Mouse (Mus musculus) CH12.LX (cell line): ENCODE results near the gene Lrmda. TPM values are rescaled to one million over a fixed set of nuclear protein-coding genes. Genes with fewer than 3 reads are reported as not detected.
A peak's percentile ranks its signal among the peaks of the same experiment; 100 is the strongest.

Experiments
- DNase-seq: peaks from one replicate; pipeline ENCODE4 v3.0.0-alpha.2; 2013; ENCODE audit errors: extremely low read depth
- H3K27ac ChIP-seq: 2 replicates; pipeline ENCODE4 v1.5.1; 2012; ENCODE audit warnings: low read depth, mild to moderate bottlenecking, control low read depth, moderate library complexity; ENCODE audit not compliant: insufficient read depth
- H3K27me3 ChIP-seq: replicated peaks from 2 replicates; pipeline ENCODE3; 2012; ENCODE audit warnings: inconsistent platforms
- H3K36me3 ChIP-seq, 2 experiments: replicated peaks in 1 of 2; 2 replicates each; pipeline versions ENCODE3 to v1.6.1; 2012; ENCODE audit warnings: inconsistent platforms in 1 of 2, low read length in 1 of 2, mild to moderate bottlenecking in 1 of 2, mixed read lengths in 1 of 2, moderate library complexity in 1 of 2; ENCODE audit not compliant: control insufficient read depth in 1 of 2, insufficient read depth in 1 of 2
- H3K4me1 ChIP-seq, 2 experiments: 2 replicates each; pipeline ENCODE4 v1.6.1; 2012; ENCODE audit warnings: inconsistent platforms in 1 of 2, moderate library complexity in 1 of 2; ENCODE audit not compliant: insufficient read depth in 2 of 2, control insufficient read depth in 1 of 2
- H3K4me2 ChIP-seq: 2 replicates; pipeline ENCODE4 v1.6.1; 2012; ENCODE audit warnings: low read depth, mild to moderate bottlenecking, control low read depth; ENCODE audit not compliant: poor library complexity, insufficient read depth, severe bottlenecking
- H3K4me3 ChIP-seq, 3 experiments: fragments of 150-350 bp in 1 of 3; sonication (generic) in 1 of 3; replicated peaks in 1 of 3; 2 replicates each; pipeline versions ENCODE3 to v1.5.1; 2011 to 2012; ENCODE audit warnings: low read depth in 2 of 3, low read length in 2 of 3, mild to moderate bottlenecking in 2 of 3, moderate library complexity in 2 of 3, control low read depth in 1 of 3, improper control_type of control experiment in 1 of 3, inconsistent platforms in 1 of 3, mixed read lengths in 1 of 3; ENCODE audit not compliant: poor library complexity in 1 of 3
- H3K79me2 ChIP-seq: replicated peaks from 2 replicates; pipeline ENCODE4 v1.6.1; 2012; ENCODE audit warnings: mild to moderate bottlenecking, moderate library complexity; ENCODE audit not compliant: control insufficient read depth, poor library complexity, insufficient read depth, severe bottlenecking; ENCODE audit errors: extremely low read depth
- H3K9ac ChIP-seq: 2 replicates; pipeline ENCODE4 v1.6.1; 2012; ENCODE audit warnings: low read depth, mild to moderate bottlenecking, control low read depth, moderate library complexity; ENCODE audit not compliant: insufficient read depth
- H3K9me3 ChIP-seq: replicated peaks from 2 replicates; pipeline ENCODE3; 2012; ENCODE audit warnings: low read length, inconsistent platforms, mixed read lengths
- CHD1 ChIP-seq: IDR thresholded peaks from 2 replicates; pipeline ENCODE4 v1.6.1; 2012; ENCODE audit warnings: low read depth, low read length, improper control_type of control experiment, inconsistent platforms
- CHD2 ChIP-seq: IDR thresholded peaks from 2 replicates; pipeline ENCODE4 v1.6.1; 2011; ENCODE audit warnings: low read length, improper control_type of control experiment
- CTCF ChIP-seq, 2 experiments: IDR thresholded peaks in 1 of 2; conservative IDR thresholded peaks in 1 of 2; 2 replicates each; pipeline ENCODE4 v1.5.1; 2011 to 2012; ENCODE audit warnings: low read depth in 2 of 2, low read length in 2 of 2, improper control_type of control experiment in 1 of 2, inconsistent platforms in 1 of 2, mild to moderate bottlenecking in 1 of 2, moderate library complexity in 1 of 2
- EP300 ChIP-seq: IDR thresholded peaks from 2 replicates; pipeline ENCODE4 v1.6.1; 2011; ENCODE audit warnings: low read length, improper control_type of control experiment
- HCFC1 ChIP-seq: IDR thresholded peaks from 2 replicates; pipeline ENCODE4 v1.6.1; 2012; ENCODE audit warnings: low read depth, mild to moderate bottlenecking, inconsistent platforms, low read length, improper control_type of control experiment
- IRF4 ChIP-seq: IDR thresholded peaks from 2 replicates; pipeline ENCODE4 v1.6.1; 2014; ENCODE audit warnings: low read depth, mild to moderate bottlenecking, inconsistent platforms, low read length, improper control_type of control experiment
- MYC ChIP-seq: IDR thresholded peaks from 2 replicates; pipeline ENCODE4 v1.6.1; 2011; ENCODE audit warnings: low read depth, mild to moderate bottlenecking, improper control_type of control experiment, low read length
- NRF1 ChIP-seq: IDR thresholded peaks from 2 replicates; pipeline ENCODE4 v1.6.1; 2014; ENCODE audit warnings: low read depth, mild to moderate bottlenecking, inconsistent platforms, low read length, improper control_type of control experiment, moderate library complexity
- POLR2A ChIP-seq: IDR thresholded peaks from 2 replicates; pipeline ENCODE4 v1.6.1; 2011; ENCODE audit warnings: low read depth, mild to moderate bottlenecking, improper control_type of control experiment, low read length
- RCOR1 ChIP-seq: conservative IDR thresholded peaks from 2 replicates; pipeline ENCODE4 v1.6.1; 2012; ENCODE audit warnings: low read depth, mild to moderate bottlenecking, inconsistent platforms, low read length, improper control_type of control experiment
- SIN3A ChIP-seq: IDR thresholded peaks from 2 replicates; pipeline ENCODE4 v1.6.1; 2012; ENCODE audit warnings: low read length, improper control_type of control experiment, inconsistent platforms
- SMC3 ChIP-seq: IDR thresholded peaks from 2 replicates; pipeline ENCODE4 v1.6.1; 2011; ENCODE audit warnings: low read depth, low read length, improper control_type of control experiment
- TBP ChIP-seq: conservative IDR thresholded peaks from 2 replicates; pipeline ENCODE4 v1.6.1; 2011; ENCODE audit warnings: low read depth, low read length, improper control_type of control experiment
- TCF12 ChIP-seq: IDR thresholded peaks from 2 replicates; pipeline ENCODE4 v1.6.1; 2014; ENCODE audit warnings: low read depth, mild to moderate bottlenecking, inconsistent platforms, low read length, improper control_type of control experiment
- USF2 ChIP-seq: conservative IDR thresholded peaks from 2 replicates; pipeline ENCODE4 v1.6.1; 2011; ENCODE audit warnings: low read depth, low read length, improper control_type of control experiment
- ZKSCAN1 ChIP-seq: IDR thresholded peaks from 2 replicates; pipeline ENCODE4 v1.6.1; 2012; ENCODE audit warnings: low read depth, inconsistent platforms, low read length, improper control_type of control experiment, borderline replicate concordance
- dilution Hi-C: fragments of 300-500 bp; cut with MboI; formaldehyde crosslinking; loops from 2 replicates; pipeline ENCODE4 v1.14.3; 2020; ENCODE audit warnings: low sequenced_read_pairs; ENCODE audit not compliant: extremely low pct_unique_long_range_greater_than_20kb, extremely low pct_ligation_motif_present
- in situ Hi-C: fragments of 300-500 bp; cut with MboI; formaldehyde crosslinking; loops from 3 replicates; pipeline ENCODE4 v1.14.3; 2019; ENCODE audit warnings: low sequenced_read_pairs, low pct_ligation_motif_present, low pct_unique_long_range_greater_than_20kb, mixed read lengths
- polyA plus RNA-seq: library from polyadenylated mRNA; unstranded; fragments of >175 nt; gene quantifications from 2 replicates; pipeline ENCODE4 v1.2.1, GENCODE M21; 2012; ENCODE audit warnings: low read depth; ENCODE audit not compliant: insufficient read length
- total RNA-seq, 2 experiments: library from RNA; depleted of rRNA; stranded (reverse); fragments of 300-350 nt in 1 of 2; fragments of >200 nt in 1 of 2; gene quantifications; 2 replicates each; pipeline ENCODE4 v1.2.3; 2012 to 2014

Gene Lrmda
- total and polyA plus RNA-seq, 3 experiments = 0.89 to 3.7 (median 1.9) TPM

DNA sequence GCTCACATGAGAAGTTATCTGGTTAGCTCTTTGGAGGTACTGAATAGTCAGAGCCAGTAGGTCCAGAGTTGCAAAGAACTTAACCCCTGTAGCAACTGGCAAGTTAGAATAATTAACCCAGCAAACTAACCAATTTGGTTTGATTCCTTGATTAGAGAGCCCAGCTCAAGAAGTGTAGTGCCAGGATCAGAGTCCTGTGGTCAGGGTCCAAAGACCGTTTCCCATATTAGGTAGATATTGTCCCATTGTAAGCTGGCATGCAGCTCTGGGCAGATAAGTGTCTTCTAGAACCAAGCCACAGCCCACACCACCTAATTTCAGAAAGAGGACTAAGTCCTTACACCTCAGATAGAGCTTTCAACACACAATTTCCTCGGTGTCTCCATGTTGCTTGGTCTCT, 473.8 kb downstream of the Lrmda start:
- dilution Hi-C loops (no loop called here), in situ Hi-C loops (no loop called here)
- no peak for TF ChIP-seq EP300
- TF ChIP-seq POLR2A = no peak
- no peak overlapping the region for H3K27ac ChIP-seq
- H3K79me2 ChIP-seq = no peaks in the 10 kb centered on the region
- H3K4me2 ChIP-seq = no peak overlapping the region
- H3K9me3 ChIP-seq = no peaks in the 10 kb centered on the region
- H3K9ac ChIP-seq = no peak overlapping the region
- H3K27me3 ChIP-seq = no peaks in the 10 kb centered on the region
- no peaks in the 10 kb centered on the region for H3K36me3 ChIP-seq
- no peak for DNase-seq
- H3K4me3 ChIP-seq = no peak overlapping the region
- H3K4me1 ChIP-seq = no peaks in the 10 kb centered on the region

GRCm38 (mm10) chr14:22494290-22494689, 474.8 kb downstream of the Lrmda start:
- H3K27ac ChIP-seq = no peak overlapping the region
- no peak overlapping the region for H3K4me2 ChIP-seq
- dilution Hi-C loops = no loop called here
- no peaks in the 10 kb centered on the region for H3K4me1 ChIP-seq
- H3K4me3 ChIP-seq = no peak overlapping the region
- in situ Hi-C loops = no loop called here
- no peaks in the 10 kb centered on the region for H3K9me3 ChIP-seq
- no peak overlapping the region for H3K9ac ChIP-seq
- no peak for DNase-seq
- no peaks in the 10 kb centered on the region for H3K79me2 ChIP-seq
- peak; percentile 53 for TF ChIP-seq HCFC1
- TF ChIP-seq SIN3A = no peak
- TF ChIP-seq, all 38 proteins: peak for 1
- Histone ChIP-seq H3K36me3 (no peaks in the 10 kb centered on the region), H3K27me3 (no peaks in the 10 kb centered on the region)

GRCm38 (mm10) chr14:22494866-22495265, 475.4 kb downstream of the Lrmda start:
- Histone ChIP-seq H3K79me2 (no peaks in the 10 kb centered on the region), H3K27me3 (no peaks in the 10 kb centered on the region), H3K4me2 (no peak overlapping the region), H3K4me3 (no peak overlapping the region), H3K9ac (no peak overlapping the region), H3K36me3 (no peaks in the 10 kb centered on the region), H3K9me3 (no peaks in the 10 kb centered on the region), H3K4me1 (no peaks in the 10 kb centered on the region), H3K27ac (no peak overlapping the region)
- dilution Hi-C loops (no loop called here), in situ Hi-C loops (no loop called here)
- no peak for TF ChIP-seq HCFC1
- TF ChIP-seq USF2 = no peak
- no peak for TF ChIP-seq CTCF (conservative IDR thresholded peaks at IDR 0.05 in 1 of 2, IDR thresholded peaks at IDR 0.05 in 1 of 2; ENCODE audit: low read depth in 2 of 2, low read length in 2 of 2)
- TF ChIP-seq IRF4 = no peak
- no peak for TF ChIP-seq SMC3
- no peak for TF ChIP-seq TCF12
- no peak for TF ChIP-seq SIN3A
- TF ChIP-seq CHD2 = no peak
- no peak for TF ChIP-seq RCOR1
- no peak for TF ChIP-seq ZKSCAN1
- no peak for TF ChIP-seq CHD1
- TF ChIP-seq MYC = no peak
- no peak for TF ChIP-seq NRF1
- TF ChIP-seq TBP = no peak
- DNase-seq = no peak
